In genomic region chr11:102070426-102070825, GRCm38 (mm10) we compare ENCODE assay signal across 13 mouse cellular contexts. TPM values are rescaled to one million over a fixed set of nuclear protein-coding genes. Genes with fewer than 3 reads are reported as not detected.
A peak's percentile ranks its signal among the peaks of the same experiment; 100 is the strongest.
DNase-seq lines count a peak whose midpoint lies in the region; ATAC-seq lines count a peak whose summit lies in the region.
"Had no signal": no experiment of that assay in that cellular context is flagged by ENCODE, and none has a peak within 500 bp of the region (broad histone marks: within the 10 kb centered on the region; RNA-seq: fewer than 3 reads in every experiment).

No protein-coding gene starts in this region.

- peak; percentile 64; the same call in 1 of the 2 replicates for ATAC-seq in heart, embryonic 14.5 days (ENCODE audit: insufficient number of reproducible peaks, insufficient read depth, low FRiP score, low read depth)
- ATAC-seq in neural tube, embryonic 12.5 days (ENCODE audit: low FRiP score, low read depth), result no peak
- peak; percentile 70 for ATAC-seq in intestine, embryonic 14.5 days (replicated peaks; ENCODE audit: low FRiP score, low TSS enrichment, low read depth)
- no peak for ATAC-seq in monocyte, adult 5-6 weeks (replicated peaks; ENCODE audit: insufficient number of reproducible peaks, low FRiP score, low TSS enrichment, poor library complexity, severe bottlenecking)

- H3K27ac ChIP-seq in heart, embryonic 14.5 days (replicated peaks in 1 of 2; ENCODE audit: control insufficient read depth in 1 of 2, insufficient read depth in 1 of 2, low read depth in 2 of 2, low read length in 2 of 2), result no peak overlapping the region
- H3K27ac ChIP-seq in neural tube, embryonic 12.5 days, result no peak overlapping the region
- H3K27ac ChIP-seq in intestine, embryonic 14.5 days (ENCODE audit: low read depth), result no peak overlapping the region
- H3K27ac ChIP-seq: gastrocnemius, adult 2 months had no signal

- peak overlapping the region in 1 of 2 experiments; percentile 17; a peak in 2 of 4 replicates for H3K4me3 ChIP-seq in heart, embryonic 14.5 days (ENCODE audit: control insufficient read depth in 1 of 2, insufficient read depth in 1 of 2, low read depth in 1 of 2, low read length in 2 of 2)
- no peak overlapping the region for H3K4me3 ChIP-seq in neural tube, embryonic 12.5 days
- no peak overlapping the region for H3K4me3 ChIP-seq in intestine, embryonic 14.5 days (ENCODE audit: low read depth, low read length)
- H3K4me3 ChIP-seq: gastrocnemius, adult 2 months had no signal

- peak overlapping the region; percentile 55 for H3K4me2 ChIP-seq in heart, embryonic 14.5 days (ENCODE audit: low read length)
- peak overlapping the region; percentile 32 for H3K4me2 ChIP-seq in neural tube, embryonic 12.5 days (replicated peaks)
- H3K4me2 ChIP-seq in intestine, embryonic 14.5 days (ENCODE audit: low read length), result peak overlapping the region; percentile 36

- no peaks in the 10 kb centered on the region for H3K27me3 ChIP-seq in heart, embryonic 14.5 days (ENCODE audit: control insufficient read depth, insufficient read depth, low read length)
- no peaks in the 10 kb centered on the region for H3K27me3 ChIP-seq in neural tube, embryonic 12.5 days (replicated peaks)
- H3K27me3 ChIP-seq in intestine, embryonic 14.5 days (replicated peaks; ENCODE audit: control insufficient read depth, insufficient read depth, low read length), result no peaks in the 10 kb centered on the region; the same call in 1 of the 2 replicates

- no peaks in the 10 kb centered on the region for H3K9me3 ChIP-seq in heart, embryonic 14.5 days (ENCODE audit: control insufficient read depth, low read length)
- H3K9me3 ChIP-seq in neural tube, embryonic 12.5 days, result no peaks in the 10 kb centered on the region
- H3K9me3 ChIP-seq in intestine, embryonic 14.5 days (ENCODE audit: control insufficient read depth, low read length), result no peaks in the 10 kb centered on the region

- WGBS in heart, embryonic 14.5 days, result 0% methylated on average over 13 of the region's 13 CpGs
- WGBS in neural tube, embryonic 12.5 days, result 3% methylated on average over 13 of the region's 13 CpGs
- 5% methylated on average over 13 of the region's 13 CpGs for WGBS in intestine, embryonic 14.5 days

- no peak for DNase-seq in heart, postnatal 10 days
- no peak for DNase-seq in neural tube, embryonic 10.5 days (ENCODE audit: extremely low spot score, low spot score)
- DNase-seq in intestine, embryonic 14.5 days (ENCODE audit: low spot score), result peak; percentile 58
- DNase-seq in yolk sac, embryonic 10.5 days (ENCODE audit: low spot score), result no peak
- DNase-seq in ovary, postnatal 14 days (ENCODE audit: low spot score), result no peak
- DNase-seq: cerebellum, adult 2 months; gastrocnemius, adult 2 months; lung, postnatal 14 days had no signal

- peak overlapping the region; percentile 27; the same call in 1 of the 2 replicates for H3K9ac ChIP-seq in heart, embryonic 14.5 days (ENCODE audit: low read length)
- no peak overlapping the region for H3K9ac ChIP-seq in neural tube, embryonic 12.5 days
- H3K9ac ChIP-seq in intestine, embryonic 14.5 days (ENCODE audit: low read length), result no peak overlapping the region

- H3K4me1 ChIP-seq in heart, embryonic 14.5 days (ENCODE audit: control insufficient read depth in 2 of 2, insufficient read depth in 2 of 2, low read length in 2 of 2), result peaks cover 0 to 10% of the 10 kb centered on the region in 2 experiments; a peak in 2 of 4 replicates
- H3K4me1 ChIP-seq in neural tube, embryonic 12.5 days, result peaks cover 15% of the 10 kb centered on the region
- no peaks in the 10 kb centered on the region; the same call in 1 of the 2 replicates for H3K4me1 ChIP-seq in intestine, embryonic 14.5 days (replicated peaks; ENCODE audit: control insufficient read depth, insufficient read depth, low read length)

- intact Hi-C loops in heart, postnatal 10 days (cut with DNase I), result no loop called here

- 0 out of 2 replicates have a peak, but pooled peaks cover 4% of the 10 kb centered on the region for H3K36me3 ChIP-seq in heart, embryonic 14.5 days (ENCODE audit: control insufficient read depth, insufficient read depth, low read length)
- no peaks in the 10 kb centered on the region; the same call in 1 of the 2 replicates for H3K36me3 ChIP-seq in neural tube, embryonic 12.5 days
- 0 out of 2 replicates have a peak, but pooled peaks cover 4% of the 10 kb centered on the region for H3K36me3 ChIP-seq in intestine, embryonic 14.5 days (ENCODE audit: control insufficient read depth, insufficient read depth, low read length)

RNA-seq across cellular contexts. Expression of gene Mpp2, which starts 17.9 kb away (rescaled TPM):
- 6.0 and 6.8 TPM in 2 replicates for polyA plus RNA-seq in heart, embryonic 14.5 days (2014; fragmentation: Nextera tagmentation; extraction: Ambion mirVana)
- total RNA-seq in heart, postnatal 10 days (2021), result 1 to 10 TPM; 4.0 to 4.1 TPM
- 23.9 and 25.4 TPM in 2 replicates for polyA plus RNA-seq in neural tube, embryonic 12.5 days (2016; fragmentation: Nextera tagmentation; extraction: Ambion mirVana)
- polyA plus RNA-seq in intestine, embryonic 14.5 days (2014; fragmentation: Nextera tagmentation; extraction: Ambion mirVana), result 7.0 TPM in 2 replicates
- total RNA-seq in monocyte, adult 5-6 weeks (2017), result not detected in 3 replicates

RNA-seq across cellular contexts. Expression of gene Cd300lg, which starts 29.1 kb away (rescaled TPM):
- polyA plus RNA-seq in heart, embryonic 14.5 days (2014; fragmentation: Nextera tagmentation; extraction: Ambion mirVana), result 4.2 and 4.8 TPM in 2 replicates
- total RNA-seq in heart, postnatal 10 days (2021), result 10 to 100 TPM; 64.4 to 75.9 TPM
- 0.46 and 0.49 TPM in 2 replicates for polyA plus RNA-seq in neural tube, embryonic 12.5 days (2016; fragmentation: Nextera tagmentation; extraction: Ambion mirVana)
- polyA plus RNA-seq in intestine, embryonic 14.5 days (2014; fragmentation: Nextera tagmentation; extraction: Ambion mirVana), result 0.31 and 0.51 TPM in 2 replicates
- total RNA-seq in monocyte, adult 5-6 weeks (2017), result 2.0 to 8.0 TPM (median 3.3 TPM) in 3 replicates
- total RNA-seq: CH12.LX had no signal

RNA-seq across cellular contexts. Expression of gene Ppy, which starts 30.7 kb away (rescaled TPM):
- not detected in 2 replicates for polyA plus RNA-seq in heart, embryonic 14.5 days (2014; fragmentation: Nextera tagmentation; extraction: Ambion mirVana)
- not detected for total RNA-seq in heart, postnatal 10 days (2021)
- polyA plus RNA-seq in neural tube, embryonic 12.5 days (2016; fragmentation: Nextera tagmentation; extraction: Ambion mirVana), result not detected in 2 replicates
- polyA plus RNA-seq in intestine, embryonic 14.5 days (2014; fragmentation: Nextera tagmentation; extraction: Ambion mirVana), result 2.0 TPM in 1 of 2 replicates, not detected in the other
- total RNA-seq in monocyte, adult 5-6 weeks (2017), result not detected in 3 replicates
- total RNA-seq: CH12.LX; gastrocnemius, adult 2 months had no signal
- polyA plus RNA-seq: cerebellum, adult 2 months; testis, adult 2 months had no signal

RNA-seq across cellular contexts. Expression of gene Pyy, which starts 37.2 kb away (rescaled TPM):
- not detected in 2 replicates for polyA plus RNA-seq in heart, embryonic 14.5 days (2014; fragmentation: Nextera tagmentation; extraction: Ambion mirVana)
- total RNA-seq in heart, postnatal 10 days (2021), result not detected
- 1.1 TPM in 1 of 2 replicates, not detected in the other for polyA plus RNA-seq in neural tube, embryonic 12.5 days (2016; fragmentation: Nextera tagmentation; extraction: Ambion mirVana)
- polyA plus RNA-seq in intestine, embryonic 14.5 days (2014; fragmentation: Nextera tagmentation; extraction: Ambion mirVana), result 41.5 TPM in 1 of 2 replicates, not detected in the other
- not detected in 3 replicates for total RNA-seq in monocyte, adult 5-6 weeks (2017)
- total RNA-seq: CH12.LX; gastrocnemius, adult 2 months had no signal

RNA-seq across cellular contexts. Expression of gene Mpp3, which starts 42.2 kb away (rescaled TPM):
- polyA plus RNA-seq in heart, embryonic 14.5 days (2014; fragmentation: Nextera tagmentation; extraction: Ambion mirVana), result 2.9 and 3.3 TPM in 2 replicates
- 1 to 10 TPM; 5.5 to 7.4 TPM for total RNA-seq in heart, postnatal 10 days (2021)
- 45.2 and 47.2 TPM in 2 replicates for polyA plus RNA-seq in neural tube, embryonic 12.5 days (2016; fragmentation: Nextera tagmentation; extraction: Ambion mirVana)
- 11.0 and 12.2 TPM in 2 replicates for polyA plus RNA-seq in intestine, embryonic 14.5 days (2014; fragmentation: Nextera tagmentation; extraction: Ambion mirVana)
- not detected in 3 replicates for total RNA-seq in monocyte, adult 5-6 weeks (2017)

Comparison
In these comparisons a context has a peak if more than half of its experiments do, and no peak if none do; other contexts are left out.
1. ATAC-seq: peak in heart, embryonic 14.5 days (single experiment) and intestine, embryonic 14.5 days (single experiment); none in neural tube, embryonic 12.5 days (single experiment) and monocyte, adult 5-6 weeks (single experiment).
2. Peak in every context shown above with its lines, with median percentiles within 50 percentile points of each other: H3K4me2 ChIP-seq.